Mouse (Mus musculus): Measurements from ENCODE around the gene Frat1. TPM values are rescaled to one million over a fixed set of nuclear protein-coding genes. Genes with fewer than 3 reads are reported as not detected.

Gene Frat1
- polyA plus RNA-seq (2015; fragmentation: Nextera tagmentation; extraction: Ambion mirVana) = 8.5 and 9.1 TPM in 2 replicates

- WGBS (ENCODE audit: insufficient replicate concordance) = under 1% methylated on average over 39 of the region's 39 CpGs
- H3K9ac ChIP-seq = peak within 1 kb of the TSS; percentile 89
- H3K4me3 ChIP-seq (replicated peaks) = peak within 1 kb of the TSS; percentile 92
- no peaks in the 10 kb centered on the region for H3K36me3 ChIP-seq (replicated peaks)
- ATAC-seq (ENCODE audit: insufficient read depth) = peak; percentile 88
- H3K9me3 ChIP-seq (replicated peaks) = no peaks in the 10 kb centered on the region
- peak within 1 kb of the TSS; percentile 97 for H3K27ac ChIP-seq (replicated peaks)
- peaks cover 55% of the 10 kb centered on the region for H3K4me1 ChIP-seq (replicated peaks)
- peak within 1 kb of the TSS; percentile 98 for H3K4me2 ChIP-seq
- no peaks in the 10 kb centered on the region for H3K27me3 ChIP-seq
Observed at GRCm38 (mm10) chr19:41829381-41830105, at the start of gene Frat1. TSS of gene Frat1 (plus strand) at chr19:41829970.

GRCm38 (mm10) chr19:41786896-41787295 lies 42.9 kb upstream of the Frat1 start:
- Histone ChIP-seq H3K27me3 (no peaks in the 10 kb centered on the region), H3K4me2 (no peak overlapping the region), H3K4me3 (replicated peaks) (no peak overlapping the region), H3K9ac (no peak overlapping the region), H3K36me3 (replicated peaks) (peaks cover 84% of the 10 kb centered on the region), H3K9me3 (replicated peaks) (no peaks in the 10 kb centered on the region), H3K27ac (replicated peaks) (no peak overlapping the region), H3K4me1 (replicated peaks) (0 out of 2 replicates have a peak, but pooled peaks cover 3% of the 10 kb centered on the region)
- WGBS (ENCODE audit: insufficient replicate concordance) = 86% methylated on average over 1 of the region's 1 CpGs
- ATAC-seq (ENCODE audit: insufficient read depth) = no peak

GRCm38 (mm10) chr19:41789110-41789961 lies 40.4 kb upstream of the Frat1 start:
- H3K9me3 ChIP-seq (replicated peaks) = no peaks in the 10 kb centered on the region
- H3K36me3 ChIP-seq (replicated peaks) = peaks cover 68% of the 10 kb centered on the region
- no peaks in the 10 kb centered on the region for H3K27me3 ChIP-seq
- H3K27ac ChIP-seq (replicated peaks) = no peak overlapping the region
- no peak overlapping the region for H3K4me2 ChIP-seq
- H3K9ac ChIP-seq = no peak overlapping the region
- H3K4me3 ChIP-seq (replicated peaks) = no peak overlapping the region
- peaks cover 13% of the 10 kb centered on the region for H3K4me1 ChIP-seq (replicated peaks)
- 74% methylated on average over 10 of the region's 10 CpGs for WGBS (ENCODE audit: insufficient replicate concordance)
- ATAC-seq (ENCODE audit: insufficient read depth) = no peak

DNA sequence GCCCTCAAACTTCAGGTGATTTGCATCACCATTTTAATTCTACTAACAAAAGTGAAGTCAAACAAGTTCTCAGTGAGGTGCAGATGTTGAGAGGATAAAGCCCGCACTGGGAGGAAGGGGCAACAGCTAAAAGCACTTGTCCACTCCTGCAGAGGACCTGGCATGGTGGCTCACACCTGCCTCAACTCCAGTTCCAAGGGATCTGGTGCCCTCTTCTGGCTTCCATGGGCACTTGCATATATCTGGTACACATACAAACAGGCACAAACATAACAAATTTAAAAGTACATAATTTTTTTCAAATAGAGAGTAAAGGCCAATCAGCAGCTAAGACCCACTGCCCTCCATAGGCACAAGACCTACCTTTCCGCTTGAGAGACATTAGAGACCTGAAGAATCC lies 38.4 kb upstream of the Frat1 start:
- Histone ChIP-seq H3K4me1 (replicated peaks) (peaks cover 26% of the 10 kb centered on the region), H3K27me3 (no peaks in the 10 kb centered on the region), H3K36me3 (replicated peaks) (peaks cover 50% of the 10 kb centered on the region), H3K4me2 (no peak overlapping the region), H3K27ac (replicated peaks) (no peak overlapping the region), H3K9ac (no peak overlapping the region), H3K9me3 (replicated peaks) (no peaks in the 10 kb centered on the region), H3K4me3 (replicated peaks) (no peak overlapping the region)
- no peak for ATAC-seq (ENCODE audit: insufficient read depth)
- 87% methylated on average over 2 of the region's 2 CpGs for WGBS (ENCODE audit: insufficient replicate concordance)

DNA sequence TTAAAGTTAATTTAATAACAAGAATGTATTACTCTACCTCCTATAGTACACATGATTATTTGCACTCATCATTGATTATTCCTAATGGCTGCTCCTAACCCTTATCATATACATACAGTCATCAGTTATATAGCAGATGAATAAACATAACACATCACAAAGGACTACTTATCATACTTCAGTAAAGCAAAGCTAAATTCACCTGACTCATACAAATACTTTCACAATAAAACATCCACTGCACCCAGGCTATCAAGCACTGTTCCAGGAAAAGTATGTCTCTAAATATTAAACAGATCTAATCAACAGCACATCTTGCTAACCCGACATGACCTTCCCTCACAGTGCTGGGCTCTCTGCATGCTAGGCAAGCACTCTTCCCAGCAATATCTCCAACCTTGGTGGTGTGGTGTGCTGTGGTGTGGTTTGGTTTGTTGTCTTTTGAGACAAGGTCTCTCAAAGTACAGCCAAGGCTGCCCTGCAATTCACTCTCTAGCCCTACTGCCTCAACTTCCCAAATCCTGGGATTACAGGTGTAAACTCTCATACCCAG lies 36.8 kb upstream of the Frat1 start:
- Histone ChIP-seq H3K4me3 (replicated peaks) (no peak overlapping the region), H3K27me3 (no peaks in the 10 kb centered on the region), H3K9ac (no peak overlapping the region), H3K4me2 (no peak overlapping the region), H3K27ac (replicated peaks) (no peak overlapping the region), H3K9me3 (replicated peaks) (no peaks in the 10 kb centered on the region), H3K36me3 (replicated peaks) (peaks cover 41% of the 10 kb centered on the region), H3K4me1 (replicated peaks) (peaks cover 38% of the 10 kb centered on the region)
- no peak for ATAC-seq (ENCODE audit: insufficient read depth)
- WGBS (ENCODE audit: insufficient replicate concordance) = 20% methylated on average over 1 of the region's 1 CpGs

DNA sequence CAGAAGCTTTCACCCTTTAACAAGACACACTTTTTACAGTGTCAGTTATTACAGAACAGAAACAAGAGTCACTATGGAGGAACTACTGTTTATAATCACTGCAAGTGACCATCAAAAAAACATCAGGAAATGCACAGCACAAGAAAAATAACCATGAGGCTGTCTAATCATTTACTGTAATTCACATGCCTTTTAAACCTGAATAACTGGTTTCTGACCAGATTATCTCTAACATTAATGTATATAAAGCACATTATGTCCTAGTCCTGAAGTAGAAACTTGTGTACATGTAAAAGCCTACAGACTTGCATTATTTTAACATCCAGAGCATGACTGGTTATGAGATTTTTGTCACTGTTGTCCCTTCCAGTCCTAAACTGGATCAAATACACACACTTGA lies 35.8 kb upstream of the Frat1 start:
- Histone ChIP-seq H3K36me3 (replicated peaks) (peaks cover 34% of the 10 kb centered on the region), H3K4me2 (no peak overlapping the region), H3K4me3 (replicated peaks) (no peak overlapping the region), H3K9ac (no peak overlapping the region), H3K27me3 (no peaks in the 10 kb centered on the region), H3K27ac (replicated peaks) (no peak overlapping the region), H3K9me3 (replicated peaks) (no peaks in the 10 kb centered on the region), H3K4me1 (replicated peaks) (peaks cover 42% of the 10 kb centered on the region)
- ATAC-seq (ENCODE audit: insufficient read depth) = no peak

DNA sequence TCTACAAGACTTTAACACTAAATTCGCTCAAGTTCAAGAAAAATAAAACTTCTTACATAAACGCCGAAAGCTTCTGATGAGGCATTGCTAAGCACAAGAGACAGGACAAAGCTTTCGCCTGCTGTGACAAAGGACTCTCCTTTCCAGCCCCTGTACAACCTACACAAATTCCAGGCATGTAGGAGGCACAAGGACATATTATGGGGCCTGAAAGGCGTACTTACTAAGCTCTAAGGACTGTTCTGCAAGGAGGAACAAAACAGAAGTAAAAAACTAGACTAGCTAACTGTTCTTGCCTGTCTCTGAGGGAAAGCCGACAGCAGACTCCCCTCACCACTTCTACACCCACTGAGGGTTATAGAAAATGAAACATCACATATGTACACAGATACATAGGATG lies 34.9 kb upstream of the Frat1 start:
- Histone ChIP-seq H3K27me3 (no peaks in the 10 kb centered on the region), H3K4me2 (no peak overlapping the region), H3K4me1 (replicated peaks) (peaks cover 47% of the 10 kb centered on the region), H3K9ac (no peak overlapping the region), H3K27ac (replicated peaks) (no peak overlapping the region), H3K9me3 (replicated peaks) (no peaks in the 10 kb centered on the region), H3K4me3 (replicated peaks) (no peak overlapping the region), H3K36me3 (replicated peaks) (peaks cover 26% of the 10 kb centered on the region)
- ATAC-seq (ENCODE audit: insufficient read depth) = no peak
- 82% methylated on average over 6 of the region's 6 CpGs for WGBS (ENCODE audit: insufficient replicate concordance)

- H3K27me3 ChIP-seq = no peaks in the 10 kb centered on the region
- no peaks in the 10 kb centered on the region for H3K9me3 ChIP-seq (replicated peaks)
- H3K27ac ChIP-seq (replicated peaks) = peak overlapping the region; percentile 48; the same call in 1 of the 2 replicates
- H3K4me2 ChIP-seq = no peak overlapping the region
- H3K4me3 ChIP-seq (replicated peaks) = no peak overlapping the region
- WGBS (ENCODE audit: insufficient replicate concordance) = 67% methylated on average over 3 of the region's 3 CpGs
- ATAC-seq (ENCODE audit: insufficient read depth) = no peak
- peaks cover 56% of the 10 kb centered on the region for H3K4me1 ChIP-seq (replicated peaks)
- peaks cover 16% of the 10 kb centered on the region for H3K36me3 ChIP-seq (replicated peaks)
- no peak overlapping the region for H3K9ac ChIP-seq
Observed at GRCm38 (mm10) chr19:41796148-41796760, 33.5 kb upstream of the Frat1 start.

- ATAC-seq (ENCODE audit: insufficient read depth) = no peak
- peaks cover 56% of the 10 kb centered on the region for H3K4me1 ChIP-seq (replicated peaks)
- H3K9me3 ChIP-seq (replicated peaks) = no peaks in the 10 kb centered on the region
- no peaks in the 10 kb centered on the region for H3K27me3 ChIP-seq
- H3K9ac ChIP-seq = no peak overlapping the region
- peak overlapping the region; percentile 14; the same call in 1 of the 2 replicates for H3K4me2 ChIP-seq
- WGBS (ENCODE audit: insufficient replicate concordance) = 56% methylated on average over 12 of the region's 12 CpGs
- H3K36me3 ChIP-seq (replicated peaks) = peaks cover 10% of the 10 kb centered on the region
- H3K27ac ChIP-seq (replicated peaks) = peak overlapping the region; percentile 48
- H3K4me3 ChIP-seq (replicated peaks) = no peak overlapping the region
Observed at GRCm38 (mm10) chr19:41796789-41797327, 32.9 kb upstream of the Frat1 start.

GRCm38 (mm10) chr19:41797536-41797935 lies 32.2 kb upstream of the Frat1 start:
- Histone ChIP-seq H3K4me1 (replicated peaks) (peaks cover 60% of the 10 kb centered on the region), H3K27ac (replicated peaks) (peak overlapping the region; percentile 48), H3K4me2 (peak overlapping the region; percentile 15), H3K9ac (no peak overlapping the region), H3K9me3 (replicated peaks) (no peaks in the 10 kb centered on the region), H3K36me3 (replicated peaks) (peaks cover 6% of the 10 kb centered on the region; the same call in 1 of the 2 replicates), H3K4me3 (replicated peaks) (no peak overlapping the region), H3K27me3 (no peaks in the 10 kb centered on the region)
- 67% methylated on average over 6 of the region's 6 CpGs for WGBS (ENCODE audit: insufficient replicate concordance)
- no peak for ATAC-seq (ENCODE audit: insufficient read depth)

All from liver, embryonic 15.5 days (tissue).